Mouse (Mus musculus) olfactory bulb, adult 2 months (tissue): Measurements from ENCODE around the gene Trmt112.

ENCODE experiments used
- CTCF ChIP-seq: fragments of 200-500 bp; IDR thresholded peaks from 2 replicates; pipeline ENCODE4 v1.5.1; 2012; ENCODE audit warnings: low read depth, mild to moderate bottlenecking, low read length, moderate library complexity; ENCODE audit not compliant: insufficient read depth
- POLR2A ChIP-seq: fragments of 200-500 bp; IDR thresholded peaks from 2 replicates; pipeline ENCODE4 v1.6.1; 2012; ENCODE audit warnings: mild to moderate bottlenecking, low read depth, low read length, moderate library complexity; ENCODE audit not compliant: insufficient read depth

GRCm38 (mm10) chr19:6933102-6933435 is 23.6 kb downstream of the Trmt112 start:
- TF ChIP-seq POLR2A = no peak
- TF ChIP-seq CTCF = no peak
